Mouse (Mus musculus): ENCODE data around the gene Ranbp10.

- peak; percentile 90 for TF ChIP-seq POLR2A (IDR thresholded peaks at IDR 0.05; ENCODE audit: borderline replicate concordance, low read depth, low read length)
- TF ChIP-seq CTCF (IDR thresholded peaks at IDR 0.05; ENCODE audit: low read depth, low read length), result no peak
These were observed at the start of gene Ranbp10, which contains the start of gene Tsnaxip1 for GRCm38 (mm10) chr8:105826861-105827848.

Measured in bone marrow macrophage, adult 2 months (primary cell).